Mouse (Mus musculus) bone marrow, adult 2 months (tissue): ENCODE measurements around the gene Tbx10.
"Not testable (repeated sequence)": the region's sequence is repeated elsewhere in the genome, so short reads cannot be mapped to it uniquely, and the experiment has no call there.

Experiments used
- CTCF ChIP-seq: fragments of 200-500 bp; IDR thresholded peaks from 2 replicates; pipeline ENCODE4 v1.5.1; 2011; ENCODE audit warnings: low read length, control low read depth; ENCODE audit not compliant: control insufficient read depth, insufficient read depth
- POLR2A ChIP-seq: fragments of 200-500 bp; IDR thresholded peaks from 2 replicates; pipeline ENCODE4 v1.6.1; 2011; ENCODE audit warnings: low read depth, mild to moderate bottlenecking, control low read depth, low read length, borderline replicate concordance; ENCODE audit not compliant: control insufficient read depth

GRCm38 (mm10) chr19:4041500-4041899 lies 48.9 kb downstream of the Tbx10 start:
- not testable (repeated sequence) for TF ChIP-seq POLR2A, CTCF
